Comparison of ENCODE assay signal across 8 mouse cellular contexts in genomic region chr16:76896305-76896704, GRCm38 (mm10).
DNase-seq lines count a peak whose midpoint lies in the region; ATAC-seq and TF ChIP-seq lines count a peak whose summit lies in the region.

No protein-coding gene starts in this region.

- ATAC-seq in lung, embryonic 16.5 days (ENCODE audit: low read depth): peak; percentile 36; the same call in 1 of the 2 replicates
- ATAC-seq in forebrain, postnatal 0 days: no peak

- H3K9me3 ChIP-seq in lung, embryonic 16.5 days (ENCODE audit: control insufficient read depth, low read length): no peaks in the 10 kb centered on the region
- no peaks in the 10 kb centered on the region for H3K9me3 ChIP-seq in forebrain, postnatal 0 days (ENCODE audit: low read length)

- no peaks in the 10 kb centered on the region for H3K27me3 ChIP-seq in lung, embryonic 16.5 days (ENCODE audit: control insufficient read depth, insufficient read depth, low read depth, low read length)
- H3K27me3 ChIP-seq in forebrain, postnatal 0 days (ENCODE audit: insufficient read depth, low read length): no peaks in the 10 kb centered on the region

- 8% methylated on average over 13 of the region's 13 CpGs for WGBS in lung, embryonic 16.5 days
- WGBS in lung, adult 2 months: 18% methylated on average over 13 of the region's 13 CpGs
- 15% methylated on average over 13 of the region's 13 CpGs for WGBS in forebrain, postnatal 0 days

- no peak for TF ChIP-seq POLR2A in lung, adult 2 months (IDR thresholded peaks at IDR 0.05; ENCODE audit: borderline replicate concordance, extremely low read depth, low read depth, low read length)

- H3K4me2 ChIP-seq in lung, embryonic 16.5 days (ENCODE audit: low read depth, low read length): peak overlapping the region; percentile 32
- H3K4me2 ChIP-seq in forebrain, postnatal 0 days (ENCODE audit: low read depth): peak overlapping the region; percentile 6; the same call in 1 of the 2 replicates

- no peak overlapping the region for H3K27ac ChIP-seq in lung, embryonic 16.5 days (ENCODE audit: low read length)
- H3K27ac ChIP-seq in forebrain, postnatal 0 days (ENCODE audit: low read depth, low read length): no peak overlapping the region

- no peak for DNase-seq in lung, adult 2 months
- DNase-seq in forebrain, postnatal 0 days: no peak
- peak; percentile 56 to 65 for DNase-seq in kidney, postnatal 36 days
- peak; percentile 3 for DNase-seq in retina, postnatal 7 days (ENCODE audit: low read depth, low spot score)
- no peak for DNase-seq in right cerebral cortex, postnatal 10 days (ENCODE audit: low spot score in 2 of 2)
- no peak for DNase-seq in thymus, postnatal 14 days
- DNase-seq in right cerebral cortex, postnatal 4 days: no peak

- no peak for TF ChIP-seq CTCF in lung, adult 2 months (IDR thresholded peaks at IDR 0.05; ENCODE audit: insufficient read depth, low read length)
- TF ChIP-seq CTCF in forebrain, postnatal 0 days (IDR thresholded peaks at IDR 0.05; ENCODE audit: low read depth): no peak

- 0 out of 2 replicates have a peak overlapping the region, but pooled peaks have one; percentile 10 for H3K9ac ChIP-seq in lung, embryonic 16.5 days (ENCODE audit: low read length)
- no peak overlapping the region for H3K9ac ChIP-seq in forebrain, postnatal 0 days

- peak overlapping the region; percentile 13; the same call in 1 of the 2 replicates for H3K4me3 ChIP-seq in lung, embryonic 16.5 days (ENCODE audit: low read length)
- no peak overlapping the region for H3K4me3 ChIP-seq in lung, adult 2 months (replicated peaks; ENCODE audit: extremely low read depth, low read depth, low read length)
- no peak overlapping the region for H3K4me3 ChIP-seq in forebrain, postnatal 0 days (ENCODE audit: low read depth, low read length)

- H3K4me1 ChIP-seq in lung, embryonic 16.5 days (replicated peaks; ENCODE audit: control insufficient read depth, insufficient read depth, low read length): no peaks in the 10 kb centered on the region
- H3K4me1 ChIP-seq in lung, adult 2 months (ENCODE audit: control insufficient read depth, insufficient read depth, low read length): peaks cover 4% of the 10 kb centered on the region; the same call in 1 of the 2 replicates
- no peaks in the 10 kb centered on the region for H3K4me1 ChIP-seq in forebrain, postnatal 0 days (ENCODE audit: insufficient read depth)

- no peaks in the 10 kb centered on the region for H3K36me3 ChIP-seq in lung, embryonic 16.5 days (ENCODE audit: control insufficient read depth, insufficient read depth, low read length)
- H3K36me3 ChIP-seq in forebrain, postnatal 0 days (ENCODE audit: insufficient read depth): no peaks in the 10 kb centered on the region

Comparison
In these comparisons a context has a peak if more than half of its experiments do, and no peak if none do; other contexts are left out.
1. DNase-seq: peak in kidney, postnatal 36 days (2 of 2) and retina, postnatal 7 days (single experiment); none in lung, adult 2 months (single experiment), forebrain, postnatal 0 days (single experiment), right cerebral cortex, postnatal 10 days (0 of 2), thymus, postnatal 14 days (single experiment) and right cerebral cortex, postnatal 4 days (single experiment).